Mouse (Mus musculus): ENCODE measurements around the gene Fam129a. TPM values are rescaled to one million over a fixed set of nuclear protein-coding genes. Genes with fewer than 3 reads are reported as not detected.

Fam129a gene
- polyA plus RNA-seq, 1 experiment: 19.8 TPM

DNA sequence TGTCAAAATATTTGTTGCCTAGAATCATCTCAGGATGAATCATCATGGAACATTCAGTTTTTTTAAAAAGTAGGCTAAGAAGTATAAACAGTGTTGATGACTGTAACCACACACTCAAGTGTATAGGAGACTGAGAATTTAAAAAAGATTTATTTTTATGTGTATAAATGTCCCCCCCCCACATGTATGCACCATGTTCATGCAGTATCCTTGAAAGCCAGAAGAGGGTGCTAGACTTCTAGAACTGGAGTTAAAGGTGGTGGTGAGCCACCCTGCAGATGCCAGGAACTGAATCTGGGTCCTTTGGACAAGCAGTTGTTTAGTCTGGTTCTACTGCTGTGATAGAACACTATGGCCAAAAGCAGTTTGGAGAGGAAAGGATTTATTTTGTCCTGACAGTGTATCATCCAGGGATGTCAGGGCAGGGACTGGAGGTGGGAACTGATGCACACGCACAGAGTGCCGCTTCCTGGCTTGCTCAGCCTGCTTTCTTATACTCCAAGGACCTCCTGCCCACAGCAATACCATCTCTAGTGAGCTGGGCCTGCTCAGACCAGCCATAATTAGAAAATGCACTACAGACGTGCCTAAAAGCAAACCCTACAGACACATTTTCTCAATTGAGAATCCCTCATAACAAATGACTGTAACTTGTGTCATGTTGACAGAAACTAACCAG is 196.1 kb downstream of the Fam129a start:
- Histone ChIP-seq H3K4me1 (ENCODE audit: control insufficient read depth, insufficient read depth, insufficient read length, low read length) (no peaks in the 10 kb centered on the region), H3K4me3 (ENCODE audit: insufficient read depth, low read depth, low read length) (no peak overlapping the region), H3K27ac (replicated peaks; ENCODE audit: low read depth, low read length) (no peak overlapping the region)

DNA sequence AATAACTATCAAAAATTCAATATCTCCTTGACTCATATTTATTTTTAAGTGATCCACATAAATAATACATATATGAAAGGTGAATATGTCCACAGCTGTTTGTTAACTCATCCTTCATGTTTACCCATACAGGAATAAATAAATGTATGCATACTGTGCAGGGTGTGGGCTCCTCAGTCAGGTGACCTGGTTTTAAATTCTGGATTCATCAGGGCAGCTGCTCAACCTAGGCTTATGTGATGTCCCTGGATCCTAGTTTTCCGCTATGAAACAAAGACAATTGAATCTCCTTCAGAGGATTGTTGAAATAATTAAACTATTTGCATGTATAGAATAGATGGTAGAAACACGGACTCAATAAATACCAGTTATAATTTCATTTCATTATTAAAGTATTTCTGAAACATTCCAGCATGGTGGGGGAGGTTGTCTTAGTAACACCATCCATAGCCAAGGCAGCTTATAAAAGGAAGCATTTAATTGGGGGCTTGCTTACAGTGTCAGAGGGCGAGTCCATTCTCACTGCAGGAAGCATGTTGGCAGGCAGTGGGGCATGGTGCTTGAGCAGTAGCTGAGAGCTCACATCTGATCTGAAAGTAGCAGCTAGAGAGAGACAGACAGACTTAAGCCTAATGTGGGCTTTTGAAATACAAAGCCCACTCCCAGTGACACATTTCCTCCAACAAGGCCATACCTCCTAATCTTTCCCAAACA is 198.4 kb downstream of the Fam129a start:
- H3K27ac ChIP-seq (replicated peaks; ENCODE audit: low read depth, low read length): no peak overlapping the region
- no peak overlapping the region for H3K4me3 ChIP-seq (ENCODE audit: insufficient read depth, low read depth, low read length)
- no peaks in the 10 kb centered on the region for H3K4me1 ChIP-seq (ENCODE audit: control insufficient read depth, insufficient read depth, insufficient read length, low read length)

Other genes starting within 250 kb of the Fam129a start
- 82.0 and 118 TPM in 2 replicates for gene Ivns1abp, start 226.7 kb upstream of the Fam129a start, polyA plus RNA-seq (2012; ENCODE audit: insufficient read depth, insufficient read length, missing spikeins)
- gene Swt1, start 142.7 kb upstream of the Fam129a start, polyA plus RNA-seq (2012; ENCODE audit: insufficient read depth, insufficient read length, missing spikeins): 8.8 and 9.5 TPM in 2 replicates
- 14.1 and 17.4 TPM in 2 replicates for gene Trmt1l, start 142.6 kb upstream of the Fam129a start, polyA plus RNA-seq (2012; ENCODE audit: insufficient read depth, insufficient read length, missing spikeins)
- 13.0 and 13.2 TPM in 2 replicates for gene Rnf2, start 70.2 kb upstream of the Fam129a start, polyA plus RNA-seq (2012; ENCODE audit: insufficient read depth, insufficient read length, missing spikeins)
- gene Edem3, start 184.2 kb downstream of the Fam129a start, polyA plus RNA-seq (2012; ENCODE audit: insufficient read depth, insufficient read length, missing spikeins): 10.9 and 11.2 TPM in 2 replicates

All from brown adipose tissue, adult 24 weeks (tissue).